Comparison of ENCODE assay signal across 10 mouse cellular contexts in the genomic region with DNA sequence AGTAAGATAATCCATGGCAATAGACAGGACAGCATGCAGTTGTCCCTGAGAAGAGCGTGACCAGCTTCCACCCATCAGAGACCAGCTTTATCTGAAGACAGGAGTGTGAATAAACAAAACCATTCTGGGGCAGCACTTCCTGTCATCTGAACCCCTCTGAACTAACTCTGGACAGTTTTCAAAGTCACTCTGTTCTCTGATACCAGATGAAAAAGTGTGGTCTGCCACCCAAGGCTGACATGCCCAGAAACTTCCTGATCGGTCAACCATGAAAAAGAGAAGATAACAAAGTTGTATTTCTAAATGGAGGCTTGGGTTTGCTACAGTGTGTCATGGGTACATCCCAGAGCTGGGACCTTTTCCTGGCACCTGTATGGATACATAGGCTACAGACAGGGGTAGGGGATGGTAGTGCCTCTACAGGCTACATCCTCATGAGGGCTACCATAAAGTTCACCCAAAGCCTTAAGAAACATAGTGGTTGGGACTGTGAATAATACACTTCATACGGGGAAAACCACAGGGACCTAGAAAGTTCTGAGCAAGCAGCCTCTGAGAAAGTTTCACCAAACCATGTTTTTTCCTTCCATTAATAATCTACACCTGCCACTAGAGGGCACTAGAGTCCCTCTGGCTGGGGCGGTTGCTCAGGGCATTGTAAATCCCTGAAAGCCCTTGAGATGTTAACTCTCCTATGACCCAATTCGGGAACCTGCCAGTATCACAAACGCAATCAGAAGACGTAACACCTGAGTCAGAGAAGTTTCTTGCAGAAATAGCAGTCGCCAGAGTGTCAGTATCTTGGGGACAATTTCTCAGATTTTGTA. TPM values are rescaled to one million over a fixed set of nuclear protein-coding genes. Genes with fewer than 3 reads are reported as not detected.
DNase-seq lines count a peak whose midpoint lies in the region; ATAC-seq and TF ChIP-seq lines count a peak whose summit lies in the region.
"Had no signal": no experiment of that assay in that cellular context is flagged by ENCODE, and none has a peak within 500 bp of the region (broad histone marks: within the 10 kb centered on the region; RNA-seq: fewer than 3 reads in every experiment).

No protein-coding gene starts in this region.

- no peak overlapping the region for H3K27ac ChIP-seq in intestine, postnatal 0 days (ENCODE audit: low read depth, low read length)
- H3K27ac ChIP-seq in intestine, embryonic 16.5 days (ENCODE audit: low read length) = no peak overlapping the region
- H3K27ac ChIP-seq: embryonic facial prominence, embryonic 12.5 days; liver, embryonic 15.5 days had no signal

- intact Hi-C loops in left cerebral cortex, postnatal 36 days (cut with DNase I) = no loop called here

- no peak overlapping the region for H3K4me2 ChIP-seq in intestine, postnatal 0 days (replicated peaks; ENCODE audit: low read depth)
- no peak overlapping the region for H3K4me2 ChIP-seq in intestine, embryonic 16.5 days (ENCODE audit: low read depth, low read length)
- H3K4me2 ChIP-seq: embryonic facial prominence, embryonic 12.5 days; liver, embryonic 15.5 days had no signal

- H3K9me3 ChIP-seq in intestine, postnatal 0 days (ENCODE audit: control insufficient read depth) = no peaks in the 10 kb centered on the region
- no peaks in the 10 kb centered on the region for H3K9me3 ChIP-seq in intestine, embryonic 16.5 days (ENCODE audit: control insufficient read depth, low read length)
- no peaks in the 10 kb centered on the region for H3K9me3 ChIP-seq in G1E (replicated peaks)
- H3K9me3 ChIP-seq: embryonic facial prominence, embryonic 12.5 days; liver, embryonic 15.5 days had no signal

- H3K36me3 ChIP-seq in intestine, postnatal 0 days (ENCODE audit: control insufficient read depth, insufficient read depth) = no peaks in the 10 kb centered on the region
- H3K36me3 ChIP-seq in intestine, embryonic 16.5 days (ENCODE audit: control insufficient read depth, insufficient read depth, low read length) = no peaks in the 10 kb centered on the region
- no peaks in the 10 kb centered on the region for H3K36me3 ChIP-seq in G1E (replicated peaks)
- H3K36me3 ChIP-seq: embryonic facial prominence, embryonic 12.5 days; liver, embryonic 15.5 days had no signal

- no peak overlapping the region for H3K4me3 ChIP-seq in intestine, postnatal 0 days (ENCODE audit: low read depth, low read length)
- no peak overlapping the region for H3K4me3 ChIP-seq in intestine, embryonic 16.5 days (ENCODE audit: low read length)
- no peak overlapping the region for H3K4me3 ChIP-seq in G1E (ENCODE audit: low read depth, low read length)
- H3K4me3 ChIP-seq: embryonic facial prominence, embryonic 12.5 days; liver, embryonic 15.5 days had no signal

- 60% methylated on average over 8 of the region's 8 CpGs for WGBS in intestine, postnatal 0 days
- WGBS in intestine, embryonic 16.5 days = 61% methylated on average over 8 of the region's 8 CpGs

- H3K27me3 ChIP-seq in intestine, postnatal 0 days (replicated peaks; ENCODE audit: control insufficient read depth, insufficient read depth, low read length) = no peaks in the 10 kb centered on the region
- H3K27me3 ChIP-seq in intestine, embryonic 16.5 days (replicated peaks; ENCODE audit: control insufficient read depth, insufficient read depth, low read length) = no peaks in the 10 kb centered on the region
- peaks cover 9% of the 10 kb centered on the region; the same call in 1 of the 2 replicates for H3K27me3 ChIP-seq in G1E (ENCODE audit: insufficient read depth, low read length)
- H3K27me3 ChIP-seq: embryonic facial prominence, embryonic 12.5 days; liver, embryonic 15.5 days had no signal

- H3K9ac ChIP-seq in intestine, postnatal 0 days (ENCODE audit: low read depth, low read length) = no peak overlapping the region
- H3K9ac ChIP-seq in intestine, embryonic 16.5 days (ENCODE audit: low read depth, low read length) = no peak overlapping the region
- H3K9ac ChIP-seq: embryonic facial prominence, embryonic 12.5 days; liver, embryonic 15.5 days had no signal

- H3K4me1 ChIP-seq in intestine, postnatal 0 days (replicated peaks; ENCODE audit: control insufficient read depth, insufficient read depth, low read length) = no peaks in the 10 kb centered on the region
- no peaks in the 10 kb centered on the region for H3K4me1 ChIP-seq in intestine, embryonic 16.5 days (ENCODE audit: control insufficient read depth, insufficient read depth, low read length)
- no peaks in the 10 kb centered on the region for H3K4me1 ChIP-seq in G1E (ENCODE audit: insufficient read depth, low read depth, low read length)
- H3K4me1 ChIP-seq: embryonic facial prominence, embryonic 12.5 days; liver, embryonic 15.5 days had no signal

- DNase-seq in G1E (ENCODE audit: low spot score) = peak; percentile 10
- DNase-seq in c-Kit-positive CD71-positive TER-119-positive erythroid progenitor cells, embryonic 14.5 days (ENCODE audit: low spot score) = peak; percentile 36
- DNase-seq in lung, postnatal 36 days = peak; percentile 38
- no peak for DNase-seq in right cerebral cortex, adult 18-20 months
- DNase-seq in left cerebral cortex, postnatal 36 days (ENCODE audit: low spot score in 2 of 2) = no peak
- no peak for DNase-seq in layer of hippocampus, postnatal 10 days (ENCODE audit: low spot score in 2 of 2)

- no peak for ATAC-seq in intestine, postnatal 0 days
- ATAC-seq in intestine, embryonic 16.5 days = no peak
- ATAC-seq in G1E (ENCODE audit: extremely low read depth, insufficient number of reproducible peaks, low FRiP score, poor library complexity, severe bottlenecking) = no peak

- TF ChIP-seq CTCF in intestine, postnatal 0 days (IDR thresholded peaks at IDR 0.05; ENCODE audit: low read depth) = peak; percentile 75
- TF ChIP-seq CTCF in G1E (IDR thresholded peaks at IDR 0.05; ENCODE audit: low read depth, low read length) = peak; percentile 35

RNA-seq across cellular contexts. Expression of a gene that starts 32.7 kb away (rescaled TPM):
- 20.4 and 20.9 TPM in 2 replicates for polyA plus RNA-seq in intestine, postnatal 0 days (2015; fragmentation: Nextera tagmentation; extraction: Ambion mirVana)
- 70.3 and 74.6 TPM in 2 replicates for polyA plus RNA-seq in intestine, embryonic 16.5 days (2015; fragmentation: Nextera tagmentation; extraction: Ambion mirVana)
- total RNA-seq in G1E (2014; fragmentation: Nextera tagmentation) = 343 and 362 TPM in 2 replicates
- total RNA-seq in G1E (2017) = 192 and 199 TPM in 2 replicates
- polyA plus RNA-seq in G1E (2012) = 22.5 and 34.7 TPM in 2 replicates
- 10 to 100 TPM; 49.2 to 61.7 TPM for total RNA-seq in left cerebral cortex, postnatal 36 days (2021)
- 10 to 100 TPM; 57.9 to 60.6 TPM for total RNA-seq in layer of hippocampus, postnatal 10 days (2021)

Comparison
In these comparisons a context has a peak if more than half of its experiments do, and no peak if none do; other contexts are left out.
1. DNase-seq: peak in G1E (single experiment), c-Kit-positive CD71-positive TER-119-positive erythroid progenitor cells, embryonic 14.5 days (single experiment) and lung, postnatal 36 days (single experiment); none in right cerebral cortex, adult 18-20 months (single experiment), left cerebral cortex, postnatal 36 days (0 of 2) and layer of hippocampus, postnatal 10 days (0 of 2).